Mouse (Mus musculus): ENCODE results near the gene Col4a2. TPM values are rescaled to one million over a fixed set of nuclear protein-coding genes. Genes with fewer than 3 reads are reported as not detected.

The Col4a2 gene
- polyA plus RNA-seq (2017; shearing (Covaris generic)): 0.06 TPM

GRCm38 (mm10) chr8:11312349-11313175 is at the start of gene Col4a2, which contains the start of gene Col4a1:
Gene Col4a2, plus strand, starts transcription at chr8:11312805.
Gene Col4a1, minus strand, starts transcription at chr8:11312826.

GRCm38 (mm10) chr8:11477811-11478761 is 165.5 kb downstream of the Col4a2 start, which contains the start of gene Rab20:
Gene Rab20, minus strand, starts transcription at chr8:11478710.

DNA sequence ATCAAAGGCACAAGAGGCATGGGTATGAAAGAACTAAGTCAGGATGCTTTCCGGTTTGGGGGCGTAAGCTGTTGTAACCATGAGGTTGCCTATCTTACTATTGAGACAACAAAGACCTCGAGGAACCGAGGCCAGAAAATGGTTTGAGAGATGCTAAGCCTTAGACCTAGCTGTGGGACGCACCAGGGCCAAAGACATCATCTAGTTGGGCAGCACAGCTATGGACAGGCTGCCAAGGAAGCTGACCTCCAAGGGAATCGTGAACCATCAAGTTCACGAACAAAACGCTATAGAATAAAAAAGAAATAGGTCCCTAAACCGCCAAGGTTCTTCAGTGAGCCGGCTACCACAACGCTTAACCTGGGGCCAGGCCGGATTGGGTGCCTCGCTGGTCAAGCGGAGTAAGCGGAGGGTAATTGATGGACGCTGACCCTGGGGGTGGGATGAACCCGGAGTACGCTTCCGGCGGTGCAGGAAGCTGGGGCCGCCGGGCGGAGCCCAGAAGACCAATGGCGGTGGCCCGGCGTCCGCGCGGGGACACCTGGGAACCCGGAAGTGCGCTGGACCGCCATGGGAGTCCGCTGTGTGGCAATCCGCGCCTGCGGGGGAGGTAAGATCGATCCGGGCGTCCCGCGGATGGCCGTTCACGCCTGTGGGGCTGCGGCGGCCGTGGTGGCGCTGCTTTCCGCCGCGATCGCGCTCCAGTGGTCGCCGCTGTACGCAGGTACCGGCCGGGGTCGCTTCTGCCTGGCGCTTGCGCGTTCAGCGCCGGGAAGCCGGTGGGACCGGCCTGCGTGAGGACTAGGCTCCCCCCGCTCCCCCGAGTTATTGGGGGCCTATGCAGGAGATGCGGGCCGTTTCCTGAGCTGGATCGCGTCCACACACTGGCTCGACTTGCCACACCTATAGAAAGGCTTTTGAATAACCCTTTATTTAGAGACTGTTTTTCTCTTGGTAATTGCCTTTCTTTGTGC is 184.7 kb downstream of the Col4a2 start, which contains the start of gene Naxd:
Naxd (plus strand) TSS at position 490 of the 974 bp plus-strand sequence.

Other genes starting within 250 kb of the Col4a2 start
- not detected for gene Col4a1, start within 50 bp of the Col4a2 start, polyA plus RNA-seq (2017; shearing (Covaris generic))
- 9.0 TPM for gene Rab20, start 165.9 kb downstream of the Col4a2 start, polyA plus RNA-seq (2017; shearing (Covaris generic))
- 71.6 TPM for gene Naxd, start 184.7 kb downstream of the Col4a2 start, polyA plus RNA-seq (2017; shearing (Covaris generic))
- gene Cars2, start 238.0 kb downstream of the Col4a2 start, polyA plus RNA-seq (2017; shearing (Covaris generic)): 19.7 TPM
- 58.4 TPM for gene Ing1, start 242.8 kb downstream of the Col4a2 start, polyA plus RNA-seq (2017; shearing (Covaris generic))

Data from activated CD4-positive, CD25-positive, alpha-beta regulatory T cell, adult 9 weeks (primary cell).